Mouse (Mus musculus): ENCODE results near the gene Armh1.

DNA sequence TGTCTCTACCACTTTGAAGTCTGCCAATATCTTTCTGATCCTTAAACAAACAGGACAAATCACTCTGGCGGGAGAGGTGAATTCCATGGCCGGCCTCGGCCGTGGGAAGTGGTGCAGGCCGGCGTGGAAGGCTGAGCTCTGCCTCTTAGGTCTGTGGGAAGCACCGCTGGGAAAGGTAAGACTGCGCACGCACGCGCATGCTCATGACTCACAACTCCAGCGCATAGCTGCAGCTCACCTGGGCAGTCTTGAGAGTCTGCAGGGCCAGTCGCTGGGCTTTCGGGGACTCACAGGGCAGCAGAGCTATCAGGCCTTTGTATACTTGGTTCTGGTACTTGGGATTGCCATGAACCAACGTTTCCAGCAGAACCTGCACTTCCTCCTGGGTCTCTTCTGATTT is 22.3 kb downstream of the Armh1 start:
- TF ChIP-seq CTCF (IDR thresholded peaks at IDR 0.05; ENCODE audit: extremely low read depth, insufficient read depth, low read length) (no peak), POLR2A (IDR thresholded peaks at IDR 0.05; ENCODE audit: extremely low read depth, insufficient read depth, low read length) (no peak)
